In the genomic region with DNA sequence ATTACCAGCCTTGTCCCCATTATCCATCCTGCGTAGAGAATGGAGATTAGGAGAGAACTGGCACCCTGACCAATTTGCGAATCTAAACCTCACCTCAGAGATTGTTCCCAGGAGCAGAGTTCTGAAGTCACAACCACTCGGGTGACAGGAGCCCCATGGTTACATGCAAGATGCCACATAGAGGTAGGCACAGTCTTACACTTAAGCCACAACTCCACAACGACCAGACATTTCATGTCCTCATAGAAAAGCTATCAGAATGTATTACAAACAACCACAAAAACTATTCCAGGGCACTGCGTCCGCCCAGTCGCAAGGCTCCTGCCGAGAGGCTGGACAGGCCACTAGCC, we compare ENCODE assay signal across 7 mouse cellular contexts. TPM values are rescaled to one million over a fixed set of nuclear protein-coding genes. Genes with fewer than 3 reads are reported as not detected.
DNase-seq lines count a peak whose midpoint lies in the region; ATAC-seq lines count a peak whose summit lies in the region.

No protein-coding gene starts in this region.

- DNase-seq in forebrain, embryonic 10.5 days (ENCODE audit: extremely low spot score, low spot score): no peak
- DNase-seq in adrenal gland, postnatal 4 days (ENCODE audit: low spot score in 2 of 2): no peak
- no peak for DNase-seq in frontal cortex, adult 2 months (ENCODE audit: extremely low spot score in 1 of 2, low spot score in 1 of 2)

- H3K9ac ChIP-seq in limb, embryonic 15.5 days: peak overlapping the region; percentile 77
- H3K9ac ChIP-seq in stomach, embryonic 16.5 days (ENCODE audit: low read length): peak overlapping the region; percentile 95

- H3K9me3 ChIP-seq in megakaryocyte, embryonic 14.5 days: no peaks in the 10 kb centered on the region
- H3K9me3 ChIP-seq in forebrain, embryonic 10.5 days: peaks cover 10% of the 10 kb centered on the region
- no peaks in the 10 kb centered on the region for H3K9me3 ChIP-seq in limb, embryonic 15.5 days
- 0 out of 2 replicates have a peak, but pooled peaks cover 3% of the 10 kb centered on the region for H3K9me3 ChIP-seq in stomach, embryonic 16.5 days (replicated peaks; ENCODE audit: control insufficient read depth, low read length)

- peak overlapping the region; percentile 98 for H3K4me3 ChIP-seq in megakaryocyte, embryonic 14.5 days (replicated peaks)
- H3K4me3 ChIP-seq in forebrain, embryonic 10.5 days: peak overlapping the region; percentile 87
- peak overlapping the region; percentile 92 for H3K4me3 ChIP-seq in limb, embryonic 15.5 days
- peak overlapping the region; percentile 93 for H3K4me3 ChIP-seq in stomach, embryonic 16.5 days (replicated peaks; ENCODE audit: low read length)

- peaks cover 26% of the 10 kb centered on the region for H3K36me3 ChIP-seq in megakaryocyte, embryonic 14.5 days (replicated peaks; ENCODE audit: low read length)
- peaks cover 30% of the 10 kb centered on the region for H3K36me3 ChIP-seq in forebrain, embryonic 10.5 days (replicated peaks)
- peaks cover 24% of the 10 kb centered on the region for H3K36me3 ChIP-seq in limb, embryonic 15.5 days
- H3K36me3 ChIP-seq in stomach, embryonic 16.5 days (ENCODE audit: control insufficient read depth, insufficient read depth, low read length): 0 out of 2 replicates have a peak, but pooled peaks cover 18% of the 10 kb centered on the region

- H3K27me3 ChIP-seq in megakaryocyte, embryonic 14.5 days (replicated peaks): no peaks in the 10 kb centered on the region
- no peaks in the 10 kb centered on the region for H3K27me3 ChIP-seq in forebrain, embryonic 10.5 days (ENCODE audit: poor library complexity, severe bottlenecking)
- H3K27me3 ChIP-seq in limb, embryonic 15.5 days: no peaks in the 10 kb centered on the region
- no peaks in the 10 kb centered on the region for H3K27me3 ChIP-seq in stomach, embryonic 16.5 days (ENCODE audit: control insufficient read depth, insufficient read depth, low read length)

- peak overlapping the region; percentile 97 for H3K27ac ChIP-seq in forebrain, embryonic 10.5 days
- H3K27ac ChIP-seq in limb, embryonic 15.5 days: peak overlapping the region; percentile 97
- peak overlapping the region; percentile 98 for H3K27ac ChIP-seq in stomach, embryonic 16.5 days (ENCODE audit: low read length)

- 2% methylated on average over 8 of the region's 8 CpGs for WGBS in forebrain, embryonic 10.5 days
- WGBS in limb, embryonic 15.5 days: 2% methylated on average over 8 of the region's 8 CpGs
- WGBS in stomach, embryonic 16.5 days: 2% methylated on average over 8 of the region's 8 CpGs

- peak overlapping the region; percentile 61 for H3K4me2 ChIP-seq in limb, embryonic 15.5 days
- H3K4me2 ChIP-seq in stomach, embryonic 16.5 days (ENCODE audit: low read depth, low read length): peak overlapping the region; percentile 73

- peaks cover 49% of the 10 kb centered on the region for H3K4me1 ChIP-seq in megakaryocyte, embryonic 14.5 days
- peaks cover 34% of the 10 kb centered on the region for H3K4me1 ChIP-seq in forebrain, embryonic 10.5 days
- peaks cover 13% of the 10 kb centered on the region for H3K4me1 ChIP-seq in limb, embryonic 15.5 days
- H3K4me1 ChIP-seq in stomach, embryonic 16.5 days (ENCODE audit: control insufficient read depth, insufficient read depth, low read length): peaks cover 18% of the 10 kb centered on the region

- no peak for ATAC-seq in megakaryocyte, adult 5-6 weeks (ENCODE audit: poor library complexity, severe bottlenecking)
- no peak for ATAC-seq in limb, embryonic 15.5 days (ENCODE audit: insufficient number of reproducible peaks, low FRiP score, low TSS enrichment, low read depth)
- ATAC-seq in stomach, embryonic 16.5 days (ENCODE audit: insufficient read depth, low FRiP score): no peak

RNA-seq across cellular contexts. Expression of gene Zfp568, which starts 0.4 kb away (rescaled TPM):
- polyA plus RNA-seq in megakaryocyte, embryonic 14.5 days (2012; ENCODE audit: insufficient read depth, low replicate concordance): 0.43 and 0.93 TPM in 2 replicates
- total RNA-seq in megakaryocyte, adult 5-6 weeks (2015): 4.9 and 7.0 TPM in 2 replicates
- total RNA-seq in megakaryocyte, adult 5-6 weeks (2017): 14.6 and 15.1 TPM in 2 replicates
- polyA plus RNA-seq in forebrain, embryonic 10.5 days (2016; fragmentation: Nextera tagmentation; extraction: Ambion mirVana): 22.7 and 25.0 TPM in 2 replicates
- polyA plus RNA-seq in limb, embryonic 15.5 days (2015; fragmentation: Nextera tagmentation; extraction: Ambion mirVana): 17.9 and 27.5 TPM in 2 replicates
- polyA plus RNA-seq in stomach, embryonic 16.5 days (2015; fragmentation: Nextera tagmentation; extraction: Ambion mirVana): 14.0 and 14.9 TPM in 2 replicates
- 10 to 100 TPM; 22.8 to 26.2 TPM for total RNA-seq in adrenal gland, postnatal 4 days (2021)
- polyA plus RNA-seq in frontal cortex, adult 2 months (2012; rRNA removed): 2.5 and 3.1 TPM in 2 replicates

RNA-seq across cellular contexts. Expression of gene Zfp74, which starts 29.4 kb away (rescaled TPM):
- 1.2 TPM in 1 of 2 replicates, not detected in the other for polyA plus RNA-seq in megakaryocyte, embryonic 14.5 days (2012; ENCODE audit: insufficient read depth, low replicate concordance)
- total RNA-seq in megakaryocyte, adult 5-6 weeks (2015): 6.7 and 6.9 TPM in 2 replicates
- 2.9 and 3.5 TPM in 2 replicates for total RNA-seq in megakaryocyte, adult 5-6 weeks (2017)
- 13.5 and 13.8 TPM in 2 replicates for polyA plus RNA-seq in forebrain, embryonic 10.5 days (2016; fragmentation: Nextera tagmentation; extraction: Ambion mirVana)
- 11.5 and 11.6 TPM in 2 replicates for polyA plus RNA-seq in limb, embryonic 15.5 days (2015; fragmentation: Nextera tagmentation; extraction: Ambion mirVana)
- polyA plus RNA-seq in stomach, embryonic 16.5 days (2015; fragmentation: Nextera tagmentation; extraction: Ambion mirVana): 8.1 and 8.8 TPM in 2 replicates
- total RNA-seq in adrenal gland, postnatal 4 days (2021): 10 to 100 TPM; 13.3 to 16.0 TPM
- 12.1 and 13.3 TPM in 2 replicates for polyA plus RNA-seq in frontal cortex, adult 2 months (2012; rRNA removed)
